Mouse (Mus musculus) layer of hippocampus, adult 2 months (tissue): ENCODE results near the gene Stard13. TPM values are rescaled to one million over a fixed set of nuclear protein-coding genes. Genes with fewer than 3 reads are reported as not detected.

ENCODE experiments used
- DNase-seq, 2 experiments: peaks; one replicate each; pipeline ENCODE4 v3.0.0; 2022; ENCODE audit warnings: low spot score in 2 of 2
- H3K27ac ChIP-seq: fragments of 200-600 bp; 2 replicates; pipeline ENCODE4 v1.8.1; 2022
- H3K4me3 ChIP-seq: fragments of 200-600 bp; 2 replicates; pipeline ENCODE4 v1.8.1; 2022; ENCODE audit warnings: mild to moderate bottlenecking
- CTCF ChIP-seq: fragments of 200-600 bp; conservative IDR thresholded peaks from 2 replicates; pipeline ENCODE4 v1.8.1; 2022; ENCODE audit warnings: antibody characterized with exemption, mild to moderate bottlenecking, moderate library complexity
- total RNA-seq, 2 experiments: library from RNA; stranded (reverse); gene quantifications; 2 replicates each; pipeline ENCODE4 v1.2.3; 2021

Gene Stard13
- total RNA-seq, 2 experiments from 2014 or later, result 18.1 to 24.8 TPM

DNA sequence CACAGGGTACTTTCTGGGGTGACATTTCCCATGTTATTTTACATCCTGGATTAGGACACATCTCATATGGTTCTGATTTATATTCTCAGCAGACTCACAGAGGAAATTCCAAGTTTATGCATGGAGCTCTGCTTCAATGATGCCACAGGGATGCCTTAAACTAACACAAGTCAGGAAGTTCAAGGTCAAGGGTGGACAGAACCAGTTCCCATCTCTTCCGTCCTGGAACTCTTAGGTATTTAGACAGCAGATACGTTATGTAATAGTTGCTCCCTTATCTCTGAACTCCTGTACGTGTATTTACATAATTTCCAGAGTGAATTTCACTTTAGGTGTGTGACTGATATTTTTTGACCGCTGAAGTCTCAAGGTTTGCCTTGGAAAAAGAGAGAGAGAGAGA, 130.4 kb downstream of the Stard13 start:
- Histone ChIP-seq H3K4me3 (no peak overlapping the region), H3K27ac (no peak overlapping the region)
- no peak for TF ChIP-seq CTCF
- no peak for DNase-seq

DNA sequence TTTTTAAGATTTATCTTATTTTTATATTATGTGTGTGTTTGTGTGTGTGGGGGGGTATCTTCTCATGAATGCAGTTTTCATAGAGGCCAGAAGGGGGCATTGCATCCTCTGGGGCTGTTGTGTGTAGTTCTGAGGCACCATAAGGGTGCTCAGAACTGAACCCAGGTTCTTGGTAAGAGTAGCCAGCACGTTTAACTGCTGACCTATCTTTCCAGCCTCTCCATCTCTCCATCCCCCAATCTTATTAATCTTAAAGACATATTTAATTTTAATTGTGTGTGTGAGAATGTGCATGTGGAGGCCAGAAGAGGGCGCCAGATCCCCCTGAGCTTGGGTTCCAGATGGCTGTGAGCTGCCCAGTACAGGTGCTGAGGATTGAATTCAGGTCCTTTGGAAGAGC, 131.4 kb downstream of the Stard13 start:
- DNase-seq, result no peak
- Histone ChIP-seq H3K27ac (no peak overlapping the region), H3K4me3 (no peak overlapping the region)
- peak; percentile 55 for TF ChIP-seq CTCF

DNA sequence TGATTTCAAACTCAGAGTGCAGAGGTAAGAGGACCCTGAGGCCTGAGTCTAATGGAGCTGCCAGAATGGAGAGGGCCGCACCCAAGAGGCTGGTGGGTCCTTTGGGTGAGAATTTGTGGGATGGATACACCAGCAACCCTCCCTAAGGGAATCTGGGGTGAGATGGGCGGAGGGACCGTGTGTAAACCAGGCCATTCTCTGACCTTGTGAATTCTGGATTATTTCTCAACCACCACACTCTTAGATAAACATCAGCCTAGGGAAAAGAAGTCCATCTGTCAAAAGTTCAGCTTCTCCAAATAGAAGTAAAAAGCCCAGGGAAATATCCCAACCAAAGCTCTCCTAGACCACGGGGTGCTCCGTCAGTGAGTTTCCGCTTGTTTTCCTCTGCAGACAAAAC, 137.6 kb downstream of the Stard13 start:
- Histone ChIP-seq H3K27ac (peak overlapping the region; percentile 71), H3K4me3 (no peak overlapping the region)
- TF ChIP-seq CTCF, result no peak
- no peak for DNase-seq

DNA sequence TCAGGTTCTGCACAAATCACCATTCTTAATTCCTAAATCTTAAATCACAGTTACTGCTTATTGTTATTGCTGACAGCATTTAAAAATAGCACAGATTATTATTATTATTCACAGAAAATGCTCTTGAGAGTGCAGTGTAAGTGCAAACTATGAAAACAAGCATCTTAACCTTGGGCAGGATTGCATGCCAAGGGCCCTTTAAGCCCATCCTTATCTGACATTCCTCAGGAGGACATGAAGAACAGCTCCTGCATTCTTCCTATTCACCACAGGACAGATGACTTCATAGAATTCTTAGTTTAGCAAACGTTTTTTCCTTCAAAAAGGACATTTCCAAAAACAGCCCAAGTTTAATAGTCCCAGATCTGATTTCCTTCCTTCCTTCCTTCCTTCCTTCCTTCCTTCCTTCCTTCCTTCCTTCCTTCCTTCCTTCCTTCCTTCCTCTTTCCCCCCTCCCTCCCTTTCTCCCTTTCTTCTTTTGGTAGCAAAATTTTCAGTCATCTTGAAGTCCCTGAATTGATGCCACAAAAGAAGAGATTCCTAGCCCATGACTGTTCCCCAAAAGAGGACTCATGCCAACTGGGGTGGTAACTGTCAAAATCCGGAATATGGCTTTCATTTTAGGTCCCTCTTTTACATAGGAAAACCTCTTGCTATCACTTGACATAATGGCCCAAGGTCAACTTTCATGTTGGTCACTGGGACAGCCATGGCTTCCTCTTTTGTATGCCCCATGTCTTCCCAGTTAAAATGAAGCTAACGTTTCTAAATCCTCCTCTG, 140.6 kb downstream of the Stard13 start:
- Histone ChIP-seq H3K4me3 (no peak overlapping the region), H3K27ac (no peak overlapping the region)
- no peak for DNase-seq
- TF ChIP-seq CTCF, result no peak

DNA sequence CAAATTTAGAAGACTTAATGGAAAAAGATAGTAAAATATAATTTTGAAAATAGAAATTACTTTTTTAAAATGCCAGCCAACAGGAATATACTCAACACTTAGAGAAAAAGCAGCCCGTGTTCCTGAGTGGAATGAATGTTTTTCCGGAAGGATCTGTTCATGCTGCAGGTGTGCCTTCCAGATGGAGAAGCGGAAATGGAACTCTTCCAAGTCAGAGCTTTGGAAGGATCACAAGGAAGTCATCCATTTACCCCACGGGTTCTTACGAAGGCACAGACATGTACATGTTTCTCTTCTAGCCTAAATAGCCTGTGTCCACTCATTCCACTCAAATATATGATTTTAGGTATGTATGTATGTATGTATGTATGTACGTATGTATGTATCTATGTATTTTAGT, 142.6 kb downstream of the Stard13 start:
- no peak for TF ChIP-seq CTCF
- Histone ChIP-seq H3K4me3 (no peak overlapping the region), H3K27ac (no peak overlapping the region)
- DNase-seq, result no peak

DNA sequence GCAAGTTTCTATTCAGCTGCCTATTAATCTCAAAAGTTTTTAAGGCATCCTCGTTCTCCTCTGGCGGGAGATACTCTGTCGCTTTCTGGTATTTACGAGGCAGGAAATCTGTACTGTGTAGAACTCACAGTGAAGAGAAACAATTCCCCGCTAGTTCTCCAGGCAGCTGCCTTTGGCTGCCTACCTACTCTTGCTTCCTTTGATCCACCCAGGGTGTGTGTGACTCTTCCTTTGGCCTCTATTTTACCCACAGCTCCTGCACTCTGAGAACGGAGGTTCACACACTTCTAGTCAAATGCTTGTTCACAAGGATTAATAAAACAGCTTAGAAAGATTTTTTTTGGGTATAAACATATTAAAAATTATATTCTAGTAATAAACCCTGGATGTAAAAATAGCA, 144.4 kb downstream of the Stard13 start:
- no peak for DNase-seq
- TF ChIP-seq CTCF, result no peak
- peak overlapping the region; percentile 58 for H3K27ac ChIP-seq

DNA sequence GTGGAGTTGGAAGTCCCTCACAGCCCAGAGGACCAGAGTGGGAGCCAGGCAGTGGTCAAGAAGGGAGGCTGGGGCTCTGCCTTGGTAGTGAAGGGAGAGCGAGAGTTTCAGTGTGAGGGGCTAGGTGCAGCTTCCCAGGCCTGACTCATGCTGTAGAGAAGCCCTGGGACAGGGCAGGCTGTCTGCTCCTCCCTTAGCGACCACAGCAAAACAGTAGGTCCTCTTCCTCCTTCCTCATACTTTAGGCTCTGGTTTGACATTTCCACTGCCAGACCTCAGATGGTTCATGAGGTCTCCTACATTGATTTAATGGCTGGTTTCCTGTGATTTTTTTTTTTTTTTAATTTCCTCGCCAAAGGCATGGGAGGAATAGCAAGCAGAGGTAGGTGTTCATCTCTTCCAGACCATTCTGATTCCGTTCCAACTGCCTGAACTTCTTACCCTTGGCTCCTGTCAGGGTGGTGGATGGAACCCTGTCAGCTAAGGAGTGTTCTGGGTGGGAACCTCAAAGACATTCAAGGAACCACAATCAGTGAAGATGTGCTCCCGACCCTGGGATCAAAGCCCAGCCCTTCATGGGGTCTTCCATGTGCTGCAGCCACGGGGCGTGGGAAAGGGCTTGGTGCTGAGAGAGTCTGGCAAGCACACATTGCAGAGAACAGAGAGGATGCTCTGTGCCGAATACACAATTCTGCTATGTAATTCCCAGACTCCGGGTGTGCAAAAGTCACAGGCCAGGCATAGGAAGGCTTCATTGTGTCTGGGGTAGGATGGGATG, 147.0 kb downstream of the Stard13 start:
- no peak overlapping the region for H3K4me3 ChIP-seq
- no peak for TF ChIP-seq CTCF

More for the DNA sequence above, 144.4 kb downstream of the Stard13 start:
- H3K4me3 ChIP-seq, result peak overlapping the region; percentile 32; the same call in 1 of the 2 replicates

DNA sequence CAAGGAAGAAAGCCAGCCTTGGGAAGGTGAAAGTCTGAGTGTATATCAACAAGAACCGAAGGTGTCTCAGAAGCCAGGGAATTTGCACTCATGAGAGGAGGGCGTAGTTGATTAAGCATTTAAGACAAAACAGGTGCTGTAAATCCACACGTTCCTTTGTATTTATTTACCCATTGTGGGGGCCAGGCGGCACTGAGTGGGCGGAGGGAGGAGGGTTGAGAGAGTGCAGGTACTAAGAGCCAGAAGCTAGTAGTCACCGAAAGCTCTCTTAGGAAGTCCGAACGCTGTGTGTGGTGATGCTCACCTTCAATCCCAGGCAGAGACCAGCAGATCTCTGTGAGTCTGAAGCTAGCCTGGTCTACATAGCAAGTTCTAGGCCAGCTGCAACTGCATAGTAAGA, 147.9 kb downstream of the Stard13 start:
- DNase-seq, result no peak
- Histone ChIP-seq H3K27ac (no peak overlapping the region), H3K4me3 (no peak overlapping the region)
- TF ChIP-seq CTCF, result no peak

More for the DNA sequence above, 147.0 kb downstream of the Stard13 start:
- DNase-seq, result no peak
- peak overlapping the region; percentile 71; the same call in 1 of the 2 replicates for H3K27ac ChIP-seq

DNA sequence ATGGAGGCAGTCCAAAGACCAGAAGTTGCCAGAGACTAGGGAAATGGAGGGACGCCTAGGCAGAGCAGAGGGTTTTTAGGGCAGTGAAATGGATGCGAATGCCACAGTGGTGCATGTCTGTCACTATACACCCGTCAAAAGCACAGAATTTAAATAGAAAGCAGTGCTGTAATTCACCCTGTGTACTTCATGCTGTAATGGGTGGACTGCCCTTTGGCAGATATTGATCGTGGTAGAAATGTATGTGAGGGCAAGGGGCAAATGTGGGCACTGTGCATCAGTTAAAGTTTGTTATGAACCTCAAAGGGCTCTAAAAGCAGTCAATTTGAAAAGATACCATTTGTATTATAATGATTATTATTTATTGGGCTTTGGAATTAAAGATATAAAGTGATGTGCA, 153.4 kb downstream of the Stard13 start:
- Histone ChIP-seq H3K4me3 (no peak overlapping the region), H3K27ac (no peak overlapping the region)
- no peak for TF ChIP-seq CTCF
- no peak for DNase-seq

DNA sequence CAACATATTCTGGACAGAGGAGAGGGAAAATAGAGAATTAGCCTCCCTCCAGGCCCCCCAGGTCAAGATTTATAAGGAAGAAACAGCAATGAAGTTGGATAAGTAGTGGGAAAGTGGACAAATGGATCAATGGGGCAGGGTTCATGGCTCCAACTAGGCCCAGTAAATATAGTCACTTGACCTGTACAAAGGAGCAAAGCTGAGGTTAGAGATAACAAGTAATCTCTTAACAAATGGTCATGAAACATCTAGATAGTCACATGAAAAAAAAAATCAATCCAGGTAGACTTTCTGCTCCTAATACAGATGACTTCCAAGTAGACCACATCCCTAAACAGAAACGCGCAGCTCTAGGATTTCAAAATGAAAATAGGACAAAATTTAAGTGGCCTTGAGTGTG, 155.7 kb downstream of the Stard13 start:
- TF ChIP-seq CTCF, result no peak
- Histone ChIP-seq H3K4me3 (no peak overlapping the region), H3K27ac (no peak overlapping the region)
- DNase-seq, result no peak

DNA sequence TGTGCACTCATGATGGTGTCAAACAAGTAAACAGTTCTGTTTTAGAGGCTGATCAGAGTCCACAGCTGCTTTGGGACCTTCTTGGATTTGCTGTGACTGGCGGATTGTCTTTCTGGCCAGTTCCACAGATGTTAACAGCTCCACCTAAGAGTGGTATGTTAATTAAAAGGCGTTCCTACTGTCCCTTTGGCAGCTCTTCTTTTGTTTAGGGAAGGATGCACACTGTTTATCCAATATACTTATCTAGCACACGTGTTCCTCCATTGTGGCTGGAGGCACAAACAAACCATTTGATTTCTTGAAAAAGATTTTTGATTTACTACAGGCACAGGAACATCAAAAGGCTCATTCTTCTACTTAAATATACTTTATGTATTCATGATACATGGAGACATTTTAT, 156.7 kb downstream of the Stard13 start:
- TF ChIP-seq CTCF, result no peak
- no peak overlapping the region for H3K4me3 ChIP-seq
- 0 out of 2 replicates have a peak overlapping the region, but pooled peaks have one; percentile 9 for H3K27ac ChIP-seq
- no peak for DNase-seq

DNA sequence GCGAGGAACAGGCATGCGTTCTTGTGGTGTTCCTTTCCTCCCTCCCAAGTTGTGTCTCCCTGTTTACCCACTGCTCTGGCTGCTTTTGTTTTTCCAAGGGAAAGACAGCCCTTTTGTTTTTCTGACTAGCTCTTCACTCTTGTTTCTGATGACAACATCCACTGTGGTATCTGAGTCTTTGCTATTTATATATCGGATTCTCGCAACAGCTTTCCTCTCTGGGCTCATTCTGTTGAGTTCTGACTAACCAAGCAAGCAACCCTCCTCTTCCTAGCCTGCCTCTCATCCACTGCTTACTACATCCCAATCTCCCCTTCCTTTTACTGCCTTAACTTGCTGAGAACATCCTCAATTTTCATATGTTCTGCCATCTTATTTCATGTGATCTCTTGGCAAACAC, 159.4 kb downstream of the Stard13 start:
- DNase-seq, result no peak
- Histone ChIP-seq H3K27ac (peak overlapping the region; percentile 81), H3K4me3 (no peak overlapping the region)
- no peak for TF ChIP-seq CTCF

DNA sequence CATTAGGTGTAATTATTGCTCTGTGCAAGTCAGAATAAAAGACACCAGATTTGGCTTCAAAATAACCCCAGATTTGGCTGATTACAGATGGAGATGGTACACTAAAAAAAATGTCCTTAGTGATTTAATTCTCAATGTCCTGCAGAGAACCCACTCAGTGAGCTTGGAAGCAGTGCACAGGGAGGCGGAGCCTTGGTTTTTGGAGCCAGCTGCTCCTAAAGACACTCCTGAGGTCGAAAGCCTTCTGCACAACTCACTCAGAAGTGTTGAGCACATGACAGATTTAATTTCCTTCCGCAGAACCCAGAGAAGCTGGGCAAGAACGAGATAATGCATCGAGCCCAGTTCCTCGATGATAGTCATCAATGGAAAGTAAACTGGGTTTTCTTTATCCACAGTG, 162.2 kb downstream of the Stard13 start:
- DNase-seq, result no peak
- Histone ChIP-seq H3K27ac (peak overlapping the region; percentile 68), H3K4me3 (no peak overlapping the region)
- TF ChIP-seq CTCF, result no peak
